Mouse (Mus musculus) C2C12 (cell line): Measurements from ENCODE around the gene Mboat1.

ENCODE experiments used
- CTCF ChIP-seq: IDR thresholded peaks from one replicate; pipeline ENCODE4 v1.5.1; 2011; ENCODE audit not compliant: control insufficient read depth, insufficient read depth, insufficient read length
- MAX ChIP-seq: IDR thresholded peaks from one replicate; pipeline ENCODE4 v1.6.1; 2011; ENCODE audit warnings: mild to moderate bottlenecking, control low read depth
- MYOG ChIP-seq: IDR thresholded peaks from one replicate; pipeline ENCODE4 v1.6.1; 2011; ENCODE audit not compliant: control insufficient read depth, insufficient read length; ENCODE audit errors: extremely low read depth
- USF1 ChIP-seq: IDR thresholded peaks from one replicate; pipeline ENCODE4 v1.6.1; 2011; ENCODE audit warnings: low read depth, mild to moderate bottlenecking, control low read depth, moderate library complexity

DNA sequence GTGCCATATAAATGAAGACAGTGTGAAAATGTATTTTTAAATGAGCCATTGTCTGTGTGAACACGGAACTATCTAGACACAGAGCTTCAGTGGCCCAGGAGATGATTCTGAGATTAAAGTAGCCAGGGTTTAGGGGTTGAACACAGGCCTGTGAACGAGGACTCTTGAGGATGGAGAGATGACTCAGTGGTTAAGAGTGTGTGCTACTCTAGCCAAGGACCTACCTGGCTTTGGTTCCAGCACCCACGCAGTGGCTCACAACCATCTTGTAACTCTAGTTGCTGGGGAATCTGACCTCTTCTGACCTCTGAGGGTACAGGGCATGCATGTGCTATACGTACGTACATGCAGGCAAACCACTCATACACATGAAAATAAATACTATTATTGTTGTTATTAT lies 3.9 kb downstream of the Mboat1 start:
- TF ChIP-seq USF1 (no peak), CTCF (no peak), MYOG (no peak), MAX (no peak)
